Mouse (Mus musculus) layer of hippocampus, postnatal 14 days (tissue): ENCODE data around the gene Nup153. TPM values are rescaled to one million over a fixed set of nuclear protein-coding genes. Genes with fewer than 3 reads are reported as not detected.

Experiments
- DNase-seq, 2 experiments: peaks; one replicate each; pipeline ENCODE4 v3.0.0; 2021 to 2022; ENCODE audit warnings: low spot score in 2 of 2, mixed read lengths in 1 of 2
- total RNA-seq, 2 experiments: library from RNA; stranded (reverse); gene quantifications; 2 replicates each; pipeline ENCODE4 v1.2.3; 2021

Nup153 gene
- total RNA-seq, 2 experiments from 2014 or later, result 41.5 to 51.7 TPM

- DNase-seq, result no peak
Measured at GRCm38 (mm10) chr13:46677721-46678120, 50.0 kb downstream of the Nup153 start.

GRCm38 (mm10) chr13:46674601-46675000 lies 53.1 kb downstream of the Nup153 start:
- no peak for DNase-seq

DNA sequence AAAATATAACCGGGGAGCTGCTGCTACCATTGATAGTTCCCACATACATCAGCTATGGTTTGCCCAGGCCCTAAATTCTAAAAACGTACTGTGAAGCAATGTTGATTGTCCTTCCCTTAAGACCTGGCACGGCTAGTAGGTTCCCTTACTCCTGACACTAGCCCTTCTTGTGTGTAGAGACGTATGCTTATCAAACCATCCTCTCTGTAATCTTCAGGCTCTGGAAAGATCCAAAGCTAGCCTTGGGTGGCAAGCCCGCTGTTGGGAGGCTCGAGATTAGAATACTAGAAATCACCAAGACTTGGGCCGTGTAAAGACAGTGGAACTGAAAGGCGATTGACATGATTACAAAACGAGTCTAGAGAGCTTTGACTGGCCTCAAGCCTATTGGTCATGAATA lies 57.2 kb downstream of the Nup153 start:
- no peak for DNase-seq

DNA sequence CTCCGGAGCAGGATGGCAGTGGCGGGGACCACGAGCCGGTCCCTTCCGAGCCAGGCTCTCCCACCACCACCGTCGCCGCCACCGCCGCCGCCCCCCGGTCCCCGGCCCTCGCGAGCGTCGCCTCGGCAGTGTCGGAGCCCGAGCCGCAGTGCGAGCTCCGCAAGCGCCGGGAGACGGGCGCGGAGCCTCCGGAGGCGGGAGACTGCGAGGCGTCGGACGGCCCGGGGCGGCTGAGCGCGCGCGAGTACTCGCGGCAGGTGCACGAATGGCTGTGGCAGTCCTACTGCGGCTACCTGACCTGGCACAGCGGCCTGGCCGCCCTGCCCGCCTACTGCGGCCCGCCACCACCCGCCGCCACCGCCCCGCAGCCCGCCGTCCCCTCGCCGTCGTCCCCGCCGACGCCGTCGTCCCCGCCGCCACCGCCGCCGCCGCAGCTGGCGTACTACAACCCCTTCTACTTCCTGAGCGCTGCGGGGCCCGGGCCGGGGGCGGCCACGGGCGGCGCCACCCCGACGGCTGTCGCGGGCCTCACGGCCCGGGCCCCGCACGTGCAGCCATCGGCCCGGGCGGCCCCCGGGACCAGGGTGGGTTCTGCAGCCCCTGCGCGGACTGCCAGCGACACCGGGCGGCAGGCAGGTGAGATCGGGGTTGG lies 58.0 kb downstream of the Nup153 start:
- no peak for DNase-seq

DNA sequence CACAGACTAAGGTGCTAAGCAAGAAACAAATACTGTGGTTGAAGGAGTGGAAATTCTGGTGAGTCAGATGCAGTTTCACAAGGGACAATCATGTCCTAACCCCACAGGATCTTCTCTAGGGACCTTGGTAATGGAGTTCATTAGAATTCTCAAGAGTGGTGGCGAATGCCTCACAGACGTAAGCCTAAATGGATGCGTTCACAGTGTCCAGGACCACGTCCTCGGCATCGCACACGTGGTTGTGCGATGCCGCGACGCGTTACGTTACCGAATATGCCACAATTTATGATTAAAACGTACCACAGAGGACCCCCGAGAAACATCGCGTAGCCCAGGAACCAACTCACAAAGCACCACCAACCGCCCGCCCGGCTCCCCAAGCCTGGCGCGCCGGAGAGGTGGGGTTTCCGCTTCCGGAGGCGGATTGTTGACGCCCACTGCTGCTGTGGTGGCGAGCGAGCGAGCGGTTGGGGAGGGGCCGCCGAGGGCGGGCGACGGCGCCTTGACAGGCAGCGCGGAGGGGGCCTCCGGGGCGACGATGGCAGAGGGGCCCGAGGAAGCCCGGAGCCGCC lies 58.6 kb downstream of the Nup153 start, which contains the start of gene Fam8a1:
Gene Fam8a1, plus strand, starts transcription at position 475 of the 572 bp plus-strand sequence.
- peak; percentile 94 to 95 for DNase-seq

DNA sequence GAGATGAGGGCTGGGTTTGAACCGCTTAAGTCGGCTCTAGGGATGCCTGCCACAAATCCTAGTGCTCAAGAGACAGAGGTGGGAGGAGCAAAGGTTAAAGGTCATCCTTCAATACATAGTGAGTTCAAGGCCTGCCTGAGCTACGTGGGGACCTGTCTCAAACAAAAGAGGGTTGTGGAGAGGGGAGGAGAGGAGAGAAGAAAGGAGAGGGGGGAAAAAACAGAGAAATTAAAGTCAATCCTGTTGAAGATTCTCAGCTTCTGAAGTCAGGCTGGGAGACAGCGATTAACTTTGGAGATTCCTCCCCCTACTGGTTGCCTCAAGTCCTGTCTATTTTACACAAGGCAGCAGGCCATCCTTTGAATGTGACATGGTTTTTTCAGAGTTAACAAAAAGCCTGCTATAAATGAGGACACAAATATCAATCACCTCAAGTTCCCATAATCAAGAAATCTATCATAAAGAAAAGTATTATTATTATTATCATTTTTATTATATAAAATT lies 64.2 kb downstream of the Nup153 start:
- DNase-seq, result peak in 1 of 2 experiments; percentile 67

DNA sequence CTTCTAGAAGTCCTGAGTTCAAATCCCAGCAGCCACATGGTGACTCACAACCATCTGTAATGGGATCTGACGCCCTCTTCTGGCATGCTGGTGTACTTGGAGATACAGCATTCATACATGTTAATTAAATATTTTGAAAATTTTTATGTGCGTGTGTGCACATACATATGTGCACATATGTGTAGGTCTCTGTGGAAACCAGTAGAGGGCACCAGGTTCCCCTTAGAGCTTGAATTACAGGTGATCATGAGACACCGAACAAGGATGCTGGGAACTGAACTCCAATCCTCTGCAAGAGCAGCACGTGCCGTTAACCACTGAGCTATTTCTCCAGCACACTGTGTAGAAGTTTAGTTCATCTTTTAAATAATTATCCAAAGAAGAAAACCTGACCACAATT lies 68.5 kb downstream of the Nup153 start:
- no peak for DNase-seq

DNA sequence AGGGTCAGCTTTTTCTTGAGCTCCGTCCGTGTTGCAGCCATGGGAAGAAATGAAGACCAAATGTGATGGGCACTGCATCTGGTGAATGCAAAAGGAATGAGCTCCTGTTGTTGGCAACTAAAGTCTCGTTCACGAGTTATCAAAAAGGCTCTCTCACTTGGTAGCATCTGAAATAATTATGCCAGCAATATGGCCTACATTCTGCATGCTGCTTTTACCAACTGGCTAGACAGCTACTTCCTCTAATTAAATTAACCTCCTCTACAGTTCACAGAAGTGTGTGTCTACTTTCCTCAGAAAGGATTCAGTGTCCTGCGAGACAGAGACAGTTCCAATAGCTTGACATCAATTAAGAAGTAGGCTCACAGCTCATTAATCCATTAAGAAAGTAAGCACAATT lies 73.2 kb downstream of the Nup153 start:
- DNase-seq, result peak in 1 of 2 experiments; percentile 61

DNA sequence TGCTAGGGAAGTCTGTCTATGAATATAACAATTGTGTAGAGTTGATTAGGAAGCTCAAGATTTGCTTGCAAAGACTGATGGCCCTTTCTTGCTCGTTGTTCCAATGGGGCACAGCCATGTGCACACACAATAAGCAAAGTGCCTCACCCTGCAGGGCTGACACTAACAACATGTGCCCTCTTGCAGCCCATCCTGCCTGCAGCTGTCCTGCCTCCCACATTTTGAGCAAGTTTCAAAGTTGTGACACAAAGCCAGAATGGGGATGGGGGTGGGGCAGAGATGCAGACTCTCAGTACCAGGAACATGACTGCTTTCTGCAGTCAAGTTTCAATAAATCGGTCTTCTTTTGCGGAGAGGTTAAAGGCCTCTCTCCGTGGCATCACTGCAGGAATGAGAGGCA lies 74.1 kb downstream of the Nup153 start:
- DNase-seq, result peak; percentile 26 to 43

- DNase-seq, result peak in 1 of 2 experiments; percentile 35
Measured at GRCm38 (mm10) chr13:46652671-46653070, 75.1 kb downstream of the Nup153 start.

DNA sequence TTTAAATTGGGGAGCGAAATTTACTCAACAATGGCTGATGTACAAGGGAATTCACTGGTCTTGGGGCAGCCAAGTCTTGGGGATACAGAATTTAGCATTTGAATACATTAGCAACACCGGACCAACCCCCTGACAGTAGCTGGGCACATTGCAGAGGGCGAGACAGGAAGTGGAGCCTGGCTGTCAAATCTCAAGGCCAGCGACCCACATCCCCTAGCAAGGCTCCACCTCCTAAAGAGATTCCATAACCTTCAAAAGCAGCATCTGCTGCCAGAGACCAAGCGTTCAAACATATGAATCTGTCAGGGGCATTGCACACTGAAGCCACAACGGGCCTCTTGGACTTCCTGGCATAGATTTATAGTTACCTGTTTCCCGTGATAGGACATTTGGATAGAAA lies 75.9 kb downstream of the Nup153 start:
- no peak for DNase-seq

GRCm38 (mm10) chr13:46645476-46645875 lies 82.3 kb downstream of the Nup153 start:
- no peak for DNase-seq

DNA sequence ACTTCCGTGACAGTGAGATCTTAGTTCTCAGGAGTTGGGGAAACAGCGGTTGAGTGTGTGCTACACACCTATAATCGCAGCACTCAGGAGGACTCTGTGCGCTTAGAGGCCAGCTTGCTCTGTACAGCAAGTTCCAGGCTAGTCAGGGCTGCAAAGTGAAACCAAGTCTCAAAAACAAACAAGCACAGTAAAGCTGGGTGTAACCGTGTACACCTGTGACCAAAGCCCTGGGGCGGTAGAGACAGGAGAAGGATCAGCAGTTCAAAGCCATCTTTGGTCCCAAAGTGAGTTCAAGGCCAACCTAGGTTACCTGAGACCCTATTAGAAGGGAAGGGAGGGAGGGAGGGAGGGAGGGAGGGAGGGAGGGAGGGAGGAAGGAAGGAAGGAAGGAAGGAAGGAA lies 83.6 kb downstream of the Nup153 start:
- no peak for DNase-seq

GRCm38 (mm10) chr13:46642318-46642717 lies 85.4 kb downstream of the Nup153 start:
- DNase-seq, result no peak

GRCm38 (mm10) chr13:46640608-46641468 lies 86.9 kb downstream of the Nup153 start:
- peak in 1 of 2 experiments; percentile 82 for DNase-seq

GRCm38 (mm10) chr13:46634133-46634488 lies 93.6 kb downstream of the Nup153 start:
- peak in 1 of 2 experiments; percentile 50 for DNase-seq

DNA sequence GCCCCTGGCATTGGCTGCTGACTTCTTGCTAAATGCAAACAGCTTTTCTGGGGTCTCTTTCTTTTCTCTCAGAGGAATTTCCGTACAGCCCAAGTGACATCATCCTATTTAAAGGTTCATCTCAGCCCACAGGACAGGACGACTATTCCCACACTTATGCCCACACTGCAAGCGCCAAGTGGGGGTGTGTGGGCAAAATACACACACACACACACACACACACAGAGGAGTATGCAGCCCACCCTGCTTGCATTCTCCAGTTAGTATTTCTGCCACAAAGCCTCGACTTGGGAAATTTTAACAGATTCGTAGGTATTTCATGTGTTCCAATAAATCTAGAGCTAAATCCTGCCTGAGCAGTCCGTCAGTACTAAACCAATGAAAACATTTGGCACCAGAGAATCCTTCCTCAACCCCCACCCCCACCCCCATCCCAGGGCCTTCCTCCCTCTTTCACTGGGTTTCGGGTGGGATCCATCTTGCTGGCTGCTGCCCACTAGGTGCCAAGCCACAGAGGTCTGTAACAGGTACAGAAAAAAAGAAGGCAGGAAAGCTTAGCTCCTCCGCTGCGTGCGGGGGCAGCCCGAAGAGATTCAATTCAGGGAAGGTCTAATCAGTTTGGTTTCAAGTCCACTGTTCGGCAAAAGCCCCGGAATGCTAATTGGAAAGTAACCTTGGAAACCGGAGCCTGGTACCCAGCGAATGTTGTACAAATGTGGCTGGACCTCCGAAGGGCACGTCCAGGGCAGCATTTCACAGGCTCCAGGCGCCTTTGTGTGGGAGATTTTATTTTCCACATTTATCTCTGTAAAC lies 94.2 kb downstream of the Nup153 start:
- DNase-seq, result peak; percentile 65 to 74

GRCm38 (mm10) chr13:46632796-46633195 lies 94.9 kb downstream of the Nup153 start:
- no peak for DNase-seq
